Mouse (Mus musculus): ENCODE data around the gene Ifna1. TPM values are rescaled to one million over a fixed set of nuclear protein-coding genes. Genes with fewer than 3 reads are reported as not detected.
"Not testable (repeated sequence)": the region's sequence is repeated elsewhere in the genome, so short reads cannot be mapped to it uniquely, and the experiment has no call there.

Gene Ifna1
- not detected in 2 replicates for total RNA-seq (2012; rRNA removed)
- not detected in 2 replicates for total RNA-seq (2014; rRNA removed)
- not detected in 2 replicates for polyA plus RNA-seq (2012; ENCODE audit: insufficient read length, low read depth)

DNA sequence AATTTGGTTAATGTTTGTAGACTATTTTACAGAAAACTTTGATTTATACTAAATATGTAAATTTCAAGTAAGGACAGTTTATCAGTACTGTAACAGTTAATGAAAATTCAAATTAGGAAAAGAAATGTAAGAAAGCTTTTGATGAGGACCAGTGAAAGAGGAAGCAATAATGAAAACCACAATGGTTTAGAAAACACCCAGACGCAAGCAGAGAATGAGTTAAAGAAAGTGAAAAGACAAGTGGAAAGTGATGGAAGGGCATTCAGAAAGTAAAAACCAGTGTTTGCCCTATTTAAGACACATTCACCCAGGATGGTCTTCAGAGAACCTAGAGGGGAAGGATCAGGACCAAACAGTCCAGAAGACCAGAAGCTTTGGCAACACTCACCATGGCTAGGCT, at the start of gene Ifna1:
TSS of gene Ifna1 (plus strand) at position 390 of the 400 bp plus-strand sequence.
- no peak within 1 kb of the TSS for H3K9ac ChIP-seq (ENCODE audit: insufficient read depth, low read depth)
- in situ Hi-C loops (cut with MboI; ENCODE audit: low pct_ligation_motif_present, low pct_unique_long_range_greater_than_20kb, low sequenced_read_pairs): no loop called here
- dilution Hi-C loops (cut with MboI; ENCODE audit: extremely low pct_ligation_motif_present, extremely low pct_unique_long_range_greater_than_20kb, low sequenced_read_pairs): no loop called here
- H3K4me3 ChIP-seq (replicated peaks in 1 of 3; ENCODE audit: low read depth in 2 of 3, low read length in 2 of 3, poor library complexity in 1 of 3): no peak within 1 kb of the TSS
- no peaks in the 10 kb centered on the region for H3K36me3 ChIP-seq (replicated peaks in 1 of 2; ENCODE audit: control insufficient read depth in 1 of 2, insufficient read depth in 1 of 2, low read length in 1 of 2)
- H3K27me3 ChIP-seq (replicated peaks): peaks cover 49% of the 10 kb centered on the region
- H3K9me3 ChIP-seq (replicated peaks; ENCODE audit: low read length): no peaks in the 10 kb centered on the region
- H3K27ac ChIP-seq (ENCODE audit: insufficient read depth, low read depth): no peak within 1 kb of the TSS
- TF ChIP-seq KAT2A (IDR thresholded peaks at IDR 0.05; ENCODE audit: insufficient replicate concordance, low read length) (no peak), POLR2A (IDR thresholded peaks at IDR 0.05; ENCODE audit: low read depth, low read length) (no peak), JUN (IDR thresholded peaks at IDR 0.05; ENCODE audit: insufficient read depth, low read depth, low read length) (no peak), MYC (IDR thresholded peaks at IDR 0.05; ENCODE audit: low read depth, low read length) (no peak), PAX5 (IDR thresholded peaks at IDR 0.05; ENCODE audit: low read length) (no peak), HCFC1 (IDR thresholded peaks at IDR 0.05; ENCODE audit: low read depth, low read length) (no peak), CHD2 (IDR thresholded peaks at IDR 0.05; ENCODE audit: low read length) (no peak), ZNF384 (IDR thresholded peaks at IDR 0.05; ENCODE audit: low read depth, low read length) (no peak), TBP (conservative IDR thresholded peaks at IDR 0.05; ENCODE audit: low read depth, low read length) (no peak), MAFK (IDR thresholded peaks at IDR 0.05; ENCODE audit: insufficient replicate concordance, low read length) (no peak), UBTF (IDR thresholded peaks at IDR 0.05; ENCODE audit: low read depth, low read length) (no peak), MXI1 (IDR thresholded peaks at IDR 0.05; ENCODE audit: low read depth, low read length) (no peak), ETS1 (conservative IDR thresholded peaks at IDR 0.05; ENCODE audit: low read depth, low read length) (no peak), ZKSCAN1 (IDR thresholded peaks at IDR 0.05; ENCODE audit: borderline replicate concordance, low read depth, low read length) (no peak), RCOR1 (conservative IDR thresholded peaks at IDR 0.05; ENCODE audit: low read depth, low read length) (no peak), EP300 (IDR thresholded peaks at IDR 0.05; ENCODE audit: low read length) (no peak), CHD1 (IDR thresholded peaks at IDR 0.05; ENCODE audit: low read depth, low read length) (no peak)
- H3K79me2 ChIP-seq (replicated peaks; ENCODE audit: control insufficient read depth, extremely low read depth, insufficient read depth, poor library complexity, severe bottlenecking): no peaks in the 10 kb centered on the region
- H3K4me1 ChIP-seq (ENCODE audit: control insufficient read depth in 1 of 2, insufficient read depth in 2 of 2): no peaks in the 10 kb centered on the region
- no peak for DNase-seq (ENCODE audit: extremely low read depth)
- no peak within 1 kb of the TSS for H3K4me2 ChIP-seq (ENCODE audit: insufficient read depth, low read depth, poor library complexity, severe bottlenecking)

GRCm38 (mm10) chr4:88802954-88803353, 46.9 kb upstream of the Ifna1 start, which contains the start of gene Gm13287:
Gene Gm13287, plus strand, starts transcription at chr4:88803254.
- in situ Hi-C loops (cut with MboI; ENCODE audit: low pct_ligation_motif_present, low pct_unique_long_range_greater_than_20kb, low sequenced_read_pairs); H3K4me3 ChIP-seq (replicated peaks in 1 of 3; ENCODE audit: low read depth in 2 of 3, low read length in 2 of 3, poor library complexity in 1 of 3); DNase-seq (ENCODE audit: extremely low read depth); H3K9ac ChIP-seq (ENCODE audit: insufficient read depth, low read depth); H3K4me1 ChIP-seq (ENCODE audit: control insufficient read depth in 1 of 2, insufficient read depth in 2 of 2); H3K9me3 ChIP-seq (replicated peaks; ENCODE audit: low read length); dilution Hi-C loops (cut with MboI; ENCODE audit: extremely low pct_ligation_motif_present, extremely low pct_unique_long_range_greater_than_20kb, low sequenced_read_pairs); H3K36me3 ChIP-seq (replicated peaks in 1 of 2; ENCODE audit: control insufficient read depth in 1 of 2, insufficient read depth in 1 of 2, low read length in 1 of 2); H3K27ac ChIP-seq (ENCODE audit: insufficient read depth, low read depth); H3K79me2 ChIP-seq (replicated peaks; ENCODE audit: control insufficient read depth, extremely low read depth, insufficient read depth, poor library complexity, severe bottlenecking): not testable (repeated sequence)
- Histone ChIP-seq H3K4me2 (ENCODE audit: insufficient read depth, low read depth, poor library complexity, severe bottlenecking) (peak within 1 kb of the TSS; percentile 32; the same call in 1 of the 2 replicates), H3K27me3 (replicated peaks) (peaks cover 11% of the 10 kb centered on the region)

GRCm38 (mm10) chr4:88805231-88805630, 44.7 kb upstream of the Ifna1 start, which contains the start of gene Gm13288:
Gene Gm13288, plus strand, starts transcription at chr4:88805531.
- H3K4me2 ChIP-seq (ENCODE audit: insufficient read depth, low read depth, poor library complexity, severe bottlenecking); H3K4me1 ChIP-seq (ENCODE audit: control insufficient read depth in 1 of 2, insufficient read depth in 2 of 2); dilution Hi-C loops (cut with MboI; ENCODE audit: extremely low pct_ligation_motif_present, extremely low pct_unique_long_range_greater_than_20kb, low sequenced_read_pairs); H3K9ac ChIP-seq (ENCODE audit: insufficient read depth, low read depth); H3K79me2 ChIP-seq (replicated peaks; ENCODE audit: control insufficient read depth, extremely low read depth, insufficient read depth, poor library complexity, severe bottlenecking); H3K9me3 ChIP-seq (replicated peaks; ENCODE audit: low read length); DNase-seq (ENCODE audit: extremely low read depth); H3K36me3 ChIP-seq (replicated peaks in 1 of 2; ENCODE audit: control insufficient read depth in 1 of 2, insufficient read depth in 1 of 2, low read length in 1 of 2); in situ Hi-C loops (cut with MboI; ENCODE audit: low pct_ligation_motif_present, low pct_unique_long_range_greater_than_20kb, low sequenced_read_pairs); H3K27ac ChIP-seq (ENCODE audit: insufficient read depth, low read depth): not testable (repeated sequence)
- Histone ChIP-seq H3K27me3 (replicated peaks) (peaks cover 30% of the 10 kb centered on the region), H3K4me3 (replicated peaks in 1 of 3; ENCODE audit: low read depth in 2 of 3, low read length in 2 of 3, poor library complexity in 1 of 3) (peak within 1 kb of the TSS in 1 of 3 experiments; percentile 25)

DNA sequence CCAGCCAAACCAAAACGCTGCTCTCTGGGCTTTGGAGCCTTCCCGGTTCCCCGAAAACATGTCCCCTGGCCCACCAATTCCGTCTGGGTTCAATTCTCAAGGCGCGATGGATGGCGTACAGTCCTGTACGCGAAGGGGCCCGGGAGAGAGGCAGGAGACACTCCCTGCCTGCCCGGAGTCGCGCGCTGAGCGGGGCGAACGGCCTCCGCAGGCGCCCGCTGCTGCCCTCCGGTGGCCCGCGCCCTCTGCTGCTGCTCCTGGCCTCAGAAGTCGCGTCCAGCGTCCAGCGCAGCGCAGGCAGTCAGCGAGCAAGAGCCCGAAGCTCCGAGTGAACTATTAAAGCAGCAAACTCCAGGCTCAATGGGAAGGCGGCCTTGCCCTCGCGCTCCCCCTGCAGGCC, 44.1 kb upstream of the Ifna1 start:
- not testable (repeated sequence) for H3K4me2 ChIP-seq (ENCODE audit: insufficient read depth, low read depth, poor library complexity, severe bottlenecking)

More for the DNA sequence above, 44.1 kb upstream of the Ifna1 start:
- H3K9me3 ChIP-seq (replicated peaks; ENCODE audit: low read length); H3K79me2 ChIP-seq (replicated peaks; ENCODE audit: control insufficient read depth, extremely low read depth, insufficient read depth, poor library complexity, severe bottlenecking); in situ Hi-C loops (cut with MboI; ENCODE audit: low pct_ligation_motif_present, low pct_unique_long_range_greater_than_20kb, low sequenced_read_pairs); H3K36me3 ChIP-seq (replicated peaks in 1 of 2; ENCODE audit: control insufficient read depth in 1 of 2, insufficient read depth in 1 of 2, low read length in 1 of 2); H3K4me1 ChIP-seq (ENCODE audit: control insufficient read depth in 1 of 2, insufficient read depth in 2 of 2); DNase-seq (ENCODE audit: extremely low read depth); H3K9ac ChIP-seq (ENCODE audit: insufficient read depth, low read depth); H3K27ac ChIP-seq (ENCODE audit: insufficient read depth, low read depth); dilution Hi-C loops (cut with MboI; ENCODE audit: extremely low pct_ligation_motif_present, extremely low pct_unique_long_range_greater_than_20kb, low sequenced_read_pairs): not testable (repeated sequence)
- H3K27me3 ChIP-seq (replicated peaks): peaks cover 36% of the 10 kb centered on the region
- peak overlapping the region in 1 of 3 experiments; percentile 25 for H3K4me3 ChIP-seq (replicated peaks in 1 of 3; ENCODE audit: low read depth in 2 of 3, low read length in 2 of 3, poor library complexity in 1 of 3)

Measured in CH12.LX (cell line).